Mouse (Mus musculus): ENCODE measurements around the gene Ifitm1. TPM values are rescaled to one million over a fixed set of nuclear protein-coding genes. Genes with fewer than 3 reads are reported as not detected.
"Not testable (repeated sequence)": the region's sequence is repeated elsewhere in the genome, so short reads cannot be mapped to it uniquely, and the experiment has no call there.

Gene Ifitm1
- polyA plus RNA-seq, 1 experiment = 89.5 TPM

GRCm38 (mm10) chr7:141011238-141011770, 44.3 kb downstream of the Ifitm1 start:
- DNase-seq (ENCODE audit: low read depth) = no peak

- DNase-seq (ENCODE audit: low read depth) = no peak
These were observed 50.0 kb downstream of the Ifitm1 start for GRCm38 (mm10) chr7:141016707-141017697.

- not testable (repeated sequence) for DNase-seq (ENCODE audit: low read depth)
These were observed 50.8 kb downstream of the Ifitm1 start, which contains the start of gene Ifitm6 for GRCm38 (mm10) chr7:141017824-141018223. TSS of gene Ifitm6 (minus strand) at chr7:141017924.

- DNase-seq (ENCODE audit: low read depth) = no peak
These were observed 52.0 kb downstream of the Ifitm1 start for GRCm38 (mm10) chr7:141019028-141019427.

Other genes with a start within 250 kb of the Ifitm1 start
- gene Cyp2e1, start 203.5 kb upstream of the Ifitm1 start, polyA plus RNA-seq (2012; rRNA removed) = 82.4 and 284 TPM in 2 replicates
- gene Syce1, start 179.4 kb upstream of the Ifitm1 start, polyA plus RNA-seq (2012; rRNA removed) = 0.68 and 1.2 TPM in 2 replicates
- gene Zfp941, start 145.0 kb upstream of the Ifitm1 start, polyA plus RNA-seq (2012; rRNA removed) = 0.20 and 0.30 TPM in 2 replicates
- gene Urah, start 132.2 kb upstream of the Ifitm1 start, polyA plus RNA-seq (2012; rRNA removed) = 2.0 and 2.1 TPM in 2 replicates
- gene Scgb1c1, start 121.7 kb upstream of the Ifitm1 start, polyA plus RNA-seq (2012; rRNA removed) = 1.6 and 1.8 TPM in 2 replicates
- gene Odf3, start 119.4 kb upstream of the Ifitm1 start, polyA plus RNA-seq (2012; rRNA removed) = 0.74 and 1.2 TPM in 2 replicates
- not detected in 2 replicates for gene Gm45785, start 110.9 kb upstream of the Ifitm1 start, polyA plus RNA-seq (2012; rRNA removed)
- gene Ric8a, start 110.3 kb upstream of the Ifitm1 start, polyA plus RNA-seq (2012; rRNA removed) = 103 and 117 TPM in 2 replicates
- gene Bet1l, start 109.6 kb upstream of the Ifitm1 start, polyA plus RNA-seq (2012; rRNA removed) = 32.0 and 40.0 TPM in 2 replicates
- 68.5 and 81.3 TPM in 2 replicates for gene Psmd13, start 85.3 kb upstream of the Ifitm1 start, polyA plus RNA-seq (2012; rRNA removed)
- 27.4 and 29.3 TPM in 2 replicates for gene Sirt3, start 84.9 kb upstream of the Ifitm1 start, polyA plus RNA-seq (2012; rRNA removed)
- 12.1 and 40.0 TPM in 2 replicates for gene Cox8b, start 66.8 kb upstream of the Ifitm1 start, polyA plus RNA-seq (2012; rRNA removed)
- 1.2 and 2.3 TPM in 2 replicates for gene Nlrp6, start 46.3 kb upstream of the Ifitm1 start, polyA plus RNA-seq (2012; rRNA removed)
- gene Pgghg, start 25.8 kb upstream of the Ifitm1 start, polyA plus RNA-seq (2012; rRNA removed) = 25.9 and 33.1 TPM in 2 replicates
- gene Ifitm5, start 16.9 kb upstream of the Ifitm1 start, polyA plus RNA-seq (2012; rRNA removed) = 0.84 and 1.7 TPM in 2 replicates
- 0.36 and 0.74 TPM in 2 replicates for gene Gm45717, start 11.3 kb upstream of the Ifitm1 start, polyA plus RNA-seq (2012; rRNA removed)
- 841 and 986 TPM in 2 replicates for gene Ifitm2, start 11.2 kb upstream of the Ifitm1 start, polyA plus RNA-seq (2012; rRNA removed)
- 421 and 433 TPM in 2 replicates for gene Ifitm3, start 43.5 kb downstream of the Ifitm1 start, polyA plus RNA-seq (2012; rRNA removed)
- gene Ifitm6, start 50.7 kb downstream of the Ifitm1 start, polyA plus RNA-seq (2012; rRNA removed) = 10.2 and 16.1 TPM in 2 replicates
- not detected in 2 replicates for gene Gm17387, start 61.9 kb downstream of the Ifitm1 start, polyA plus RNA-seq (2012; rRNA removed)
- gene B4galnt4, start 93.9 kb downstream of the Ifitm1 start, polyA plus RNA-seq (2012; rRNA removed) = 7.7 and 8.9 TPM in 2 replicates
- gene Pkp3, start 111.0 kb downstream of the Ifitm1 start, polyA plus RNA-seq (2012; rRNA removed) = 21.5 and 23.5 TPM in 2 replicates
- 22.0 and 23.1 TPM in 2 replicates for gene Sigirr, start 133.4 kb downstream of the Ifitm1 start, polyA plus RNA-seq (2012; rRNA removed)
- gene Ano9, start 150.6 kb downstream of the Ifitm1 start, polyA plus RNA-seq (2012; rRNA removed) = 4.1 TPM in 2 replicates
- gene Ptdss2, start 155.2 kb downstream of the Ifitm1 start, polyA plus RNA-seq (2012; rRNA removed) = 42.3 and 42.8 TPM in 2 replicates
- 227 and 260 TPM in 2 replicates for gene Rnh1, start 205.6 kb downstream of the Ifitm1 start, polyA plus RNA-seq (2012; rRNA removed)
- gene Hras, start 226.8 kb downstream of the Ifitm1 start, polyA plus RNA-seq (2012; rRNA removed) = 78.5 and 89.2 TPM in 2 replicates
- gene Lrrc56, start 226.9 kb downstream of the Ifitm1 start, polyA plus RNA-seq (2012; rRNA removed) = 12.7 and 12.9 TPM in 2 replicates
- 13.0 and 13.1 TPM in 2 replicates for gene Lmntd2, start 246.9 kb downstream of the Ifitm1 start, polyA plus RNA-seq (2012; rRNA removed)
- gene Rassf7, start 248.6 kb downstream of the Ifitm1 start, polyA plus RNA-seq (2012; rRNA removed) = 60.9 and 68.6 TPM in 2 replicates

Measured in gonadal fat pad, adult 2 months (tissue).